Mouse (Mus musculus): Measurements from ENCODE around the gene Mpp3.

DNA sequence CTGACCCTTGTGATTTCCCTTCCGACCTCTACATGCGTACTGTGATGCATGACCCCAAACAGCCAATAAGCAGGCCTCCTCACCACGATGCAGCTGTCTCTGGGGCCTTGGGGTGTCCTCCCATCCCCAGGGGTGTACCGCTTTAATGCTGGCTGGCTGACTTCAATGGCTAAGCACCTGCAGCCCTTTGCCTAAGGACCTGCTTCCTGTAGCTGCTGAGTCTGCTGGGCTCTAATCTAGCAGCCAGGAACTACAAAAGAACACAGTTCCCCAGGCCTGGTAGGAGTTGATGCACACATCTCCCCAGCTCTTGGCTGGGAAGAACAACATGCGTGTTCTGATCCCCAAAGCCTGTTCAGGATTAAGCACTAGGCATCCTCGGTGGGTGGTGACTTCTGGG lies 12.8 kb downstream of the Mpp3 start:
- TF ChIP-seq CTCF (IDR thresholded peaks at IDR 0.05; ENCODE audit: low read depth, low read length) (no peak), EP300 (IDR thresholded peaks at IDR 0.05; ENCODE audit: insufficient read depth, low read depth, low read length) (no peak), POLR2A (IDR thresholded peaks at IDR 0.05; ENCODE audit: insufficient read depth, low read length) (no peak)
